Mouse (Mus musculus): ENCODE measurements around the gene Uevld. TPM values are rescaled to one million over a fixed set of nuclear protein-coding genes. Genes with fewer than 3 reads are reported as not detected.

Gene Uevld
- 6.9 TPM for polyA plus RNA-seq (2017; shearing (Covaris generic))

GRCm38 (mm10) chr7:46957831-46958691, at the start of gene Uevld:
Uevld (minus strand) TSS chr7:46958527.

DNA sequence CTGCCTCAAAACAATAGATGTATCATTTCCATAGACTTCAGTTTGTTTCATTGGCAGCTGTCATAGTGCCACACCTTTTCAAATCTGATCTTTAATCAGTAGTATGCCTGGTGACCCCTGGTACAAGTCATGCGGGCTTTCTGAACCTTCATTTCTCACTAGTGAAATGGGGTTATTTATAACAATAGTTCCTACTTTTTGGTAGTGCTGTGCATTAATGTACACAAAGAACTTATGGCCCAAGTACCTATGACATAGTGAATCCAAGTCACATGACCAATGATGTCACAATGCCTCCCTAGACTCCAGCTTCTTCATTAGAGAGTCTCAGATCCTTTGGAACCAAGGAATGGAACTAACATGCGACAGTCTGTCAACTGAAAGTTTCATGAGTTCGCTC, 25.0 kb upstream of the Uevld start, which contains the start of gene Gm9999:
Gm9999 (plus strand) TSS at position 301 of the 400 bp plus-strand sequence.

GRCm38 (mm10) chr7:46919551-46920176, 38.7 kb downstream of the Uevld start, which contains the start of gene Tsg101:
Tsg101 (minus strand) TSS chr7:46919969.

Other genes with a start within 250 kb of the Uevld start
- 19.5 TPM for gene Saal1, start 247.8 kb downstream of the Uevld start, polyA plus RNA-seq (2017; shearing (Covaris generic))
- 0.08 TPM for gene Saa3, start 242.8 kb downstream of the Uevld start, polyA plus RNA-seq (2017; shearing (Covaris generic))
- not detected for gene Saa4, start 225.9 kb downstream of the Uevld start, polyA plus RNA-seq (2017; shearing (Covaris generic))
- gene Saa1, start 215.5 kb downstream of the Uevld start, polyA plus RNA-seq (2017; shearing (Covaris generic)), result not detected
- gene Saa2, start 206.7 kb downstream of the Uevld start, polyA plus RNA-seq (2017; shearing (Covaris generic)), result not detected
- gene Hps5, start 162.5 kb downstream of the Uevld start, polyA plus RNA-seq (2017; shearing (Covaris generic)), result 33.8 TPM
- gene Gtf2h1, start 162.4 kb downstream of the Uevld start, polyA plus RNA-seq (2017; shearing (Covaris generic)), result 52.1 TPM
- 1,105 TPM for gene Ldha, start 117.1 kb downstream of the Uevld start, polyA plus RNA-seq (2017; shearing (Covaris generic))
- not detected for gene Ldhc, start 97.3 kb downstream of the Uevld start, polyA plus RNA-seq (2017; shearing (Covaris generic))
- gene Tsg101, start 38.6 kb downstream of the Uevld start, polyA plus RNA-seq (2017; shearing (Covaris generic)), result 140 TPM
- not detected for gene Gm9999, start 25.1 kb upstream of the Uevld start, polyA plus RNA-seq (2017; shearing (Covaris generic))
- gene Spty2d1, start 49.9 kb upstream of the Uevld start, polyA plus RNA-seq (2017; shearing (Covaris generic)), result 44.9 TPM
- 4.0 TPM for gene Tmem86a, start 92.1 kb upstream of the Uevld start, polyA plus RNA-seq (2017; shearing (Covaris generic))
- 8.6 TPM for gene Ptpn5, start 175.2 kb upstream of the Uevld start, polyA plus RNA-seq (2017; shearing (Covaris generic))
- gene Mrgpra6, start 246.4 kb upstream of the Uevld start, polyA plus RNA-seq (2017; shearing (Covaris generic)), result not detected